Mouse (Mus musculus): ENCODE measurements around the gene Acp6.

DNA sequence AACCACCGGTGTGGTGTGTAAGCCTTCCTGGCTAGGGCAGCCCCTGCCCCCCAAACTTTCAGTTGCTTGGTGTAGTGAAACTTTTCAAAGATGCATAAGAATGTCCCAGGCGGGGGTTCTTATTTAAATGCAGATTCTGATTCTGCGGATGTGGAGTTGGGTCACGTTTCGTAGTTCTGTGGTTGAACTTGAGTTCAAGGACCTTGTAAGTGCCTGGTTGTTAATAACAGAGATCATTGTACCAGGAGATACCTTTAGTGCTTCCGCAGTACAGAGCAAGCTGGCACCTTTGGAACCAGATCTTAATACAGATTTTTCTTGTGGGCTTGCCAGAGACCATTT lies 903 bp downstream of the Acp6 start:
- TF ChIP-seq CTCF (IDR thresholded peaks at IDR 0.05; ENCODE audit: low read depth, low read length) = no peak
- TF ChIP-seq GATA2 (IDR thresholded peaks at IDR 0.05; ENCODE audit: borderline replicate concordance, low read depth, low read length) = no peak
- TF ChIP-seq POLR2AphosphoS5 (IDR thresholded peaks at IDR 0.05; ENCODE audit: insufficient replicate concordance, low read depth, low read length) = no peak
- no peak for TF ChIP-seq GATA1 (IDR thresholded peaks at IDR 0.05; ENCODE audit: borderline replicate concordance, low read length)
- no peak for TF ChIP-seq TAL1 (conservative IDR thresholded peaks at IDR 0.05; ENCODE audit: low read depth, low read length)
